Mouse (Mus musculus): ENCODE measurements around the gene Aff3.

Aff3 gene

GRCm38 (mm10) chr1:38545282-38545945, 119.3 kb downstream of the Aff3 start:
- peak in 1 of 2 experiments; percentile 8 for DNase-seq (ENCODE audit: low spot score in 2 of 2)

- DNase-seq (ENCODE audit: low spot score in 2 of 2): no peak
These were observed 120.3 kb downstream of the Aff3 start for GRCm38 (mm10) chr1:38544501-38544900.

DNA sequence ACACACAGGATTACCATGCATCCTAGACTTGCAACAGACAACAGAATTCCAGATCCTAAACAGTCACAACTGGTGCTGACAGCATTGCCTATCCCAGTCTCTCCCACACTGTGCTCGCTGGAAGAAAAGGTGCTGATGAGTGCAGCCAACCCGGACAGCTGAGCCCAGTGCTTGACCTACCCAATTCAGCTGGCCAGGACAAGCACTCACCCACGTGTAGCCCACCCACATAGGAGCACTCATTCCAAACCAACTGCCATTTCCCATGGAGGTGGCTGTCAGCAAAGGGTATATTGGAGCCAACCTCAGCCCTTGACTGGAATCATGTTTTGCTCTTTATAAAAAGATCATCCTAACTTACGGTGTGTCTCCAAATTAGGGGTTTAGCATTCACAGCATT, 123.2 kb downstream of the Aff3 start:
- DNase-seq (ENCODE audit: low spot score in 2 of 2): no peak

DNA sequence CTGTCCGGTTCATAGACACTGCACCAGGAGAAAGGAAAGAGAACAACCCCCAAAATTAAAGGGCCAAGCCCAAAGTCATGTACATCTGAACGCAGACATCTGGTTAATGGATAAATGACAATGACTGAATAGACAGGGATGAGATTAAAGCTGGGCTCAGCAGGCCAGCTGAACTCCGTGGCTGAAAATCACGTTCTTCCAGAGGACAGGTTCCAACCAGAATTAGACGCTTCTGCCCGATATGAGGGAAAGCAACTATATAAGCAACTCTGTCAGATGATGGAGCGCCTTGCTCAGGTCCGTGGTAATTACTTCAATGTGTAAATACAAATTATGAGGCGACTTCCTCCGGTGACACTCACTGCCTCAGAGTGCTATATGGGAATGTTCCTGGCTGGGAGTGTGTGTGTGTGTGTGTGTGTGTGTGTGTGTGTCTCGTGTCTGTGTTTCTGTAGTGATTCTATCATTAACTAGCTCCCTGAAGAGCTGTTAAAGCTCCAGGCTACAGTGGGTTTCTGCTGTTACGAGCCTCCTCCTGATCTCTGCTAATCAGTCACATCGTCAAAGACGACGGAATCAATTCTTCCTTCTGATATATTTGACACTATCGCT, 127.7 kb downstream of the Aff3 start:
- DNase-seq (ENCODE audit: low spot score in 2 of 2): no peak

GRCm38 (mm10) chr1:38532581-38532980, 132.2 kb downstream of the Aff3 start:
- no peak for DNase-seq (ENCODE audit: low spot score in 2 of 2)

- DNase-seq (ENCODE audit: low spot score in 2 of 2): no peak
These were observed 136.1 kb downstream of the Aff3 start for GRCm38 (mm10) chr1:38528607-38529006.

DNA sequence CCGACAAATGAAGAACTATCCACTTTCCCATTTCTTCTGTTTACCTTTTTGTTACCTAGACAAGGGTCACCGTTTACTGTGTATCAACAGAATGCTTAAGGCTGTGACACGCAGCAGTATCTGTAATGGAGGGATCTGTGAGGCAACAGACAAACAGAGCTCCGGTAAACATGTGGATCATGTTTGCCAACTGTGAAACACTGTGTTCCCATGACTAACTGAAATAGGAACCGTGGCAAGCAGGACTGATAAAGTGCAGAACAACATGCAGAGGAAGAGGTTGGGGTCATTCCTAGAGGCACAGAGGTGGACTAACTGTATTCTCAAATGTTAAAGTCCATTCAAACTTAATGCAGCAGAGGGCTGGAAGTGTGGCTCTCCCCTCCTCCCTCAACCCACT, 138.2 kb downstream of the Aff3 start:
- no peak for DNase-seq (ENCODE audit: low spot score in 2 of 2)

GRCm38 (mm10) chr1:38521651-38522050, 143.1 kb downstream of the Aff3 start:
- no peak for DNase-seq (ENCODE audit: low spot score in 2 of 2)

GRCm38 (mm10) chr1:38516225-38516624, 148.5 kb downstream of the Aff3 start:
- no peak for DNase-seq (ENCODE audit: low spot score in 2 of 2)

GRCm38 (mm10) chr1:38514634-38515011, 150.1 kb downstream of the Aff3 start:
- no peak for DNase-seq (ENCODE audit: low spot score in 2 of 2)

DNA sequence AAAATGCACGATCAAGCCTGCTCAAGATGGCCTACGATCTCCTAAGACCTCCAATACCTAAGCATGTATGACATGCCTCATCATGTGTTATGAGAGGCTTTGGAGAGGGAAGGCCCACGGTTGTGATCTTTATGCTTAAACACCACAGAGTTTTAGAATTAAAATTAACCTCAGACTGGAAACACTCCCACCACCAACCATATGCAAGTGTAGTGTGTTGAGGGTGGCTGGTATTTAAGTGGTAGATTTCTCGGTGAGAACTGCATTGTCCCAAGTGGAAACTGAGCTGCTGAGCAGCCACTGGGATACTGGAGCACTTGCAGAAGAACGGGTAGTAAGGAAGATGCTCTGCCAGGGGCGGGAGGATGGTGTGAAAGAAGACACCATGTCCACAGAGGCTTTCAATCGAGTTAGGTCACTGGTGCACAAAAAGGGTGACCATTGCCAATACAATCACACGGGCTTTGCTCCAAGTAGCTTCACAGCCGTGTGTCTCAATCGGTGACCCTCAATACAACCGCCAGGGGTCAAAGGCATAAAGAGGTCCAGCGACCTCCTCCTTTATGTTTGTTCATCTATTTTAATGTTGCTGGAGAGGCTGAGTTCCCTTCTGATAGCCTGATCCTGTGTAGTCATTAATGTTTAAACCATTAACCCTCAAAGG, 150.7 kb downstream of the Aff3 start:
- no peak for DNase-seq (ENCODE audit: low spot score in 2 of 2)

GRCm38 (mm10) chr1:38512258-38513081, 152.3 kb downstream of the Aff3 start:
- no peak for DNase-seq (ENCODE audit: low spot score in 2 of 2)

- no peak for DNase-seq (ENCODE audit: low spot score in 2 of 2)
These were observed 153.7 kb downstream of the Aff3 start for GRCm38 (mm10) chr1:38511076-38511475.

DNA sequence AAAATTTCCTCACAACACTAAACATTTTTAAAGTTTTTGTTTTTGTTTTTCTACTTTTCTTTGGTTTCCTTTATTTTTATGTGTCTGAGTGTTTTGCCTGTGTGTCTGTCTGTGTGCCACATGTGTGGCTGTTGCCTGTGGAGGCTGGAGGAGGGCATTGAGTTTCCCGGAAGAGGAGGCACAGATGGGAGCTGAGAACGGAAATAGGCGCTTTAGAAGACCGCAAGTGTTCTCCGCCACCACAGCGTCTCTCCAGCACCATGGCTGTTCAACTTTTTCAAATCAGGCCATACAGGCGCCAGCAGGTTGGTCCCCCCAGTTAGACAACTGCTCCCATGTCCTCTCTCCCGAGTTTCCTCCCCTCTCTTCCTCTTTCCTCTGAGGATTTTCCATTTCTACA, 155.5 kb downstream of the Aff3 start:
- DNase-seq (ENCODE audit: low spot score in 2 of 2): no peak

GRCm38 (mm10) chr1:38507636-38508179, 157.0 kb downstream of the Aff3 start:
- no peak for DNase-seq (ENCODE audit: low spot score in 2 of 2)

GRCm38 (mm10) chr1:38506396-38506795, 158.4 kb downstream of the Aff3 start:
- no peak for DNase-seq (ENCODE audit: low spot score in 2 of 2)

DNA sequence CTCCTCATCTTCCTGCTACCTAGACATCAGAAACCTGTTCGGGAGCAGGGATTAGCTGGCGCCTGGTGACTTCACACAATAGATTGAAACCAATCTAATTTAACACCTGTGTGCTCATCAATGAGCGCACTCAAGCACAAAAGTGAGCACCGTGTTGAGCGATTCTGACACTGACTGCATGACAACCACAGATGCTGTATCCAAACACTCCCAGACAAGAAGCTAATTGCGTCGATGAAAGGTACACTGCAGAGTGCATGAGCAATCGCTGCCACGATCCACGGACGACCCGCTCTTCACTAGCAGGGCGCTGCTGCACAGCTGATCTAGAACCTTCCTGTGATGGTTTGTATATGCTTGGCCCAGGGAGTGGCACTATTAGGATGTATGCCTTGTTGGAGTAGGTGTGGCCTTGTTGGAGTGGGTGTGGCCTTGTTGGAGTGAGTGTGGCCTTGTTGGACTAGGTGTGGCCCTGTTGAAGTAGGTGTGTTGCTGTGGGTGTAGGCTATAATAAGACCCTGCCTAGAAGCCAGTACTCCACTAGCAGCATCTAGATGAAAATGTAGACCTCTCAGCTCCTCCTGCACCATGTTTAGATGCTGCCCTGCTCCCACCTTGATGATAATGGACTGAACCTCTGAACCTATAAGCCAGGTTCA, 161.2 kb downstream of the Aff3 start:
- DNase-seq (ENCODE audit: low spot score in 2 of 2): no peak

DNA sequence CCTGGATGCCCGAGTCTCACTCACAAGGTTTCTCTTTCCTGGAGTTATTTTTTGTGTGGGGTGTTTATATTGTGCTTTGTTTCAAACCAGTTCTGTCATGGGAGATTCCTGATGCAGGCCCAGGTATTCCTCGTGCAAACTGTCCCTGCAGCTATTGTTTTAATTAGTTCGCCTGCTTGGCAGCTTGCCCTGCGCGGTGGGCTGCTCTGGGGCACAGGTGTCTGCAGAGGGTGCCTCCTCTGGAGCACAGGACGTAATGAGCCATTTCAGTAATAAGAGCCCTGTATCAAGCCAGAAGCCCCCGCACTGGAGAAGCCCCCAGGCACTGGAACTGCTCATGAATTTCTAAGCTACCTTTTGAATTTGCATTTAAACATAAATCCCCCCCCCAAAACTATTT, 162.0 kb downstream of the Aff3 start:
- DNase-seq (ENCODE audit: low spot score in 2 of 2): no peak

GRCm38 (mm10) chr1:38501231-38501630, 163.5 kb downstream of the Aff3 start:
- no peak for DNase-seq (ENCODE audit: low spot score in 2 of 2)

DNA sequence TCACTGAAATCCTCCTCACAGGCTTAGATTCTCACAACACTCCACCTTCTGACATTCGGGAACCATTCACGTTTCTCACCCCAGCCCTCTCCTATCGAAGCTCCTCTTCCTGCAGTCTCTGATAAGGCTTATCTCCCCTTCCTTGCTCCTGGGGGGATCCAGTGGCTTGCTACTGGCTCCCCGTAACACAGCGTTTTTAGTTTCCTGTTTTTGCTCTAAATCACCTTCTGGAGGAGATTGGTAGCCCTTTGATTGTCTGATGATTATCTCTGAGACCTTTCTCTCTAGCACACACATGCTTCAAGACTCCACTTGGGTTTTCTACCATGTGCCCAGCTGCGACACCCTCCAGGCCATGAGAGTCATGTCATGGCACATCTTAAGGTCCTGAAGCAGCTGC, 165.3 kb downstream of the Aff3 start:
- DNase-seq (ENCODE audit: low spot score in 2 of 2): no peak

DNA sequence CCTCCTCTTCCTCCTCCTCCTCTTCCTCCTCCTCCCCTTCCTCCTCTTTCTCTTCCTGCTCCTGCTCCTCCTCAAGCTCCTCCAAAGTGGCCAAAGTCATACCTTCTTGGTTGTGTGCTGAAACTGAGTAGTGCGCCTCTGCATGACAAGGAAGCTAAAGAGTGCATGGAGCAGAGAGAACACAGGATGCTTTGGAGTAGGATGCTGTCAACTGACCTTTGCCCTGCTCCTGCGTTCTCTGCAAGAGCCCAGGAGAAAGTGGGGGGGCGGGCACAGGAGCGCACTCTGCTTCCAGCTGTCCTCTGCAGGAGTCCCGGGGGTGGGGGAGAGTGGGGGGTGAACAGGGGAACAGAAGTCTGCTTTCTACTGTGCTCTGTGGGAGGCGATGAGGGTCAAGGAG, 167.2 kb downstream of the Aff3 start:
- no peak for DNase-seq (ENCODE audit: low spot score in 2 of 2)
